Mouse (Mus musculus) liver, adult (tissue): ENCODE measurements around the gene Rlbp1.
A peak's percentile ranks its signal among the peaks of the same experiment; 100 is the strongest.

ENCODE experiments used
- GATA4 ChIP-seq: IDR thresholded peaks from 2 replicates; pipeline ENCODE4 v1.6.1; 2014; ENCODE audit warnings: mild to moderate bottlenecking, low read length; ENCODE audit not compliant: insufficient replicate concordance

Rlbp1 gene

GRCm38 (mm10) chr7:79358350-79359182, 28.3 kb downstream of the Rlbp1 start:
- TF ChIP-seq GATA4: peak; percentile 94; the same call in 1 of the 2 replicates

- no peak for TF ChIP-seq GATA4
Observed at GRCm38 (mm10) chr7:79349738-79350386, 37.0 kb downstream of the Rlbp1 start.

GRCm38 (mm10) chr7:79348816-79349215, 38.0 kb downstream of the Rlbp1 start:
- TF ChIP-seq GATA4: no peak

- no peak for TF ChIP-seq GATA4
Observed at GRCm38 (mm10) chr7:79347108-79347813, 39.6 kb downstream of the Rlbp1 start.

GRCm38 (mm10) chr7:79346555-79347075, 40.2 kb downstream of the Rlbp1 start:
- no peak for TF ChIP-seq GATA4

- no peak for TF ChIP-seq GATA4
Observed at GRCm38 (mm10) chr7:79345902-79346301, 40.9 kb downstream of the Rlbp1 start.

GRCm38 (mm10) chr7:79336362-79336910, 50.4 kb downstream of the Rlbp1 start:
- TF ChIP-seq GATA4: no peak

- TF ChIP-seq GATA4: no peak
Observed at GRCm38 (mm10) chr7:79333419-79333818, 53.4 kb downstream of the Rlbp1 start.

- no peak for TF ChIP-seq GATA4
Observed at GRCm38 (mm10) chr7:79331197-79331596, 55.7 kb downstream of the Rlbp1 start.

GRCm38 (mm10) chr7:79328769-79329168, 58.1 kb downstream of the Rlbp1 start:
- TF ChIP-seq GATA4: no peak
